Mouse (Mus musculus): ENCODE measurements around the gene Gjc1.

- TF ChIP-seq CTCF (IDR thresholded peaks at IDR 0.05; ENCODE audit: low read depth, low read length) (no peak), GATA1 (IDR thresholded peaks at IDR 0.05; ENCODE audit: borderline replicate concordance, low read length) (no peak)
Observed at GRCm38 (mm10) chr11:102810721-102811485, 8.6 kb downstream of the Gjc1 start.

Data from G1E (cell line).